Mouse (Mus musculus): ENCODE data around the gene Efcab6. TPM values are rescaled to one million over a fixed set of nuclear protein-coding genes. Genes with fewer than 3 reads are reported as not detected.

The Efcab6 gene
- polyA plus RNA-seq, 1 experiment = not detected

- Histone ChIP-seq H3K4me1 (ENCODE audit: control insufficient read depth, insufficient read depth, low read length) (no peaks in the 10 kb centered on the region), H3K27ac (ENCODE audit: insufficient read depth, low read length) (no peak overlapping the region), H3K4me3 (ENCODE audit: low read depth, low read length) (no peak overlapping the region), H3K36me3 (ENCODE audit: control insufficient read depth, insufficient read depth, low read length, poor library complexity, severe bottlenecking) (no peaks in the 10 kb centered on the region), H3K9me3 (replicated peaks; ENCODE audit: control insufficient read depth, insufficient read depth, low read length, poor library complexity, severe bottlenecking) (no peaks in the 10 kb centered on the region), H3K9ac (ENCODE audit: low read depth, poor library complexity, severe bottlenecking) (no peak overlapping the region), H3K27me3 (ENCODE audit: control insufficient read depth, insufficient read depth, low read length, poor library complexity, severe bottlenecking) (no peaks in the 10 kb centered on the region)
- TF ChIP-seq POLR2A (IDR thresholded peaks at IDR 0.05; ENCODE audit: insufficient read depth, low read length) (no peak), EP300 (IDR thresholded peaks at IDR 0.05; ENCODE audit: insufficient read depth, low read depth, low read length) (no peak), CTCF (IDR thresholded peaks at IDR 0.05; ENCODE audit: low read depth, low read length) (no peak)
Measured at GRCm38 (mm10) chr15:84025651-84026050, 39.5 kb downstream of the Efcab6 start.

GRCm38 (mm10) chr15:84024851-84025250 is 40.3 kb downstream of the Efcab6 start:
- TF ChIP-seq POLR2A (IDR thresholded peaks at IDR 0.05; ENCODE audit: insufficient read depth, low read length) = no peak
- no peak for TF ChIP-seq CTCF (IDR thresholded peaks at IDR 0.05; ENCODE audit: low read depth, low read length)
- no peak for TF ChIP-seq EP300 (IDR thresholded peaks at IDR 0.05; ENCODE audit: insufficient read depth, low read depth, low read length)
- Histone ChIP-seq H3K36me3 (ENCODE audit: control insufficient read depth, insufficient read depth, low read length, poor library complexity, severe bottlenecking) (no peaks in the 10 kb centered on the region), H3K27ac (ENCODE audit: insufficient read depth, low read length) (no peak overlapping the region), H3K9ac (ENCODE audit: low read depth, poor library complexity, severe bottlenecking) (no peak overlapping the region), H3K4me1 (ENCODE audit: control insufficient read depth, insufficient read depth, low read length) (no peaks in the 10 kb centered on the region), H3K9me3 (replicated peaks; ENCODE audit: control insufficient read depth, insufficient read depth, low read length, poor library complexity, severe bottlenecking) (no peaks in the 10 kb centered on the region), H3K4me3 (ENCODE audit: low read depth, low read length) (no peak overlapping the region), H3K27me3 (ENCODE audit: control insufficient read depth, insufficient read depth, low read length, poor library complexity, severe bottlenecking) (no peaks in the 10 kb centered on the region)

GRCm38 (mm10) chr15:84009366-84010083 is 55.7 kb downstream of the Efcab6 start:
- Histone ChIP-seq H3K27ac (ENCODE audit: insufficient read depth, low read length) (no peak overlapping the region), H3K4me1 (ENCODE audit: control insufficient read depth, insufficient read depth, low read length) (no peaks in the 10 kb centered on the region), H3K9ac (ENCODE audit: low read depth, poor library complexity, severe bottlenecking) (no peak overlapping the region), H3K36me3 (ENCODE audit: control insufficient read depth, insufficient read depth, low read length, poor library complexity, severe bottlenecking) (no peaks in the 10 kb centered on the region), H3K9me3 (replicated peaks; ENCODE audit: control insufficient read depth, insufficient read depth, low read length, poor library complexity, severe bottlenecking) (no peaks in the 10 kb centered on the region), H3K27me3 (ENCODE audit: control insufficient read depth, insufficient read depth, low read length, poor library complexity, severe bottlenecking) (no peaks in the 10 kb centered on the region), H3K4me3 (ENCODE audit: low read depth, low read length) (no peak overlapping the region)
- TF ChIP-seq POLR2A (IDR thresholded peaks at IDR 0.05; ENCODE audit: insufficient read depth, low read length) (no peak), CTCF (IDR thresholded peaks at IDR 0.05; ENCODE audit: low read depth, low read length) (peak; percentile 62), EP300 (IDR thresholded peaks at IDR 0.05; ENCODE audit: insufficient read depth, low read depth, low read length) (no peak)

GRCm38 (mm10) chr15:84004306-84004705 is 60.9 kb downstream of the Efcab6 start:
- no peak overlapping the region for H3K9ac ChIP-seq (ENCODE audit: low read depth, poor library complexity, severe bottlenecking)
- no peaks in the 10 kb centered on the region for H3K4me1 ChIP-seq (ENCODE audit: control insufficient read depth, insufficient read depth, low read length)
- H3K36me3 ChIP-seq (ENCODE audit: control insufficient read depth, insufficient read depth, low read length, poor library complexity, severe bottlenecking) = no peaks in the 10 kb centered on the region
- no peak overlapping the region for H3K27ac ChIP-seq (ENCODE audit: insufficient read depth, low read length)
- no peaks in the 10 kb centered on the region for H3K27me3 ChIP-seq (ENCODE audit: control insufficient read depth, insufficient read depth, low read length, poor library complexity, severe bottlenecking)
- no peak overlapping the region for H3K4me3 ChIP-seq (ENCODE audit: low read depth, low read length)
- TF ChIP-seq CTCF (IDR thresholded peaks at IDR 0.05; ENCODE audit: low read depth, low read length) (no peak), POLR2A (IDR thresholded peaks at IDR 0.05; ENCODE audit: insufficient read depth, low read length) (no peak), EP300 (IDR thresholded peaks at IDR 0.05; ENCODE audit: insufficient read depth, low read depth, low read length) (no peak)
- no peaks in the 10 kb centered on the region for H3K9me3 ChIP-seq (replicated peaks; ENCODE audit: control insufficient read depth, insufficient read depth, low read length, poor library complexity, severe bottlenecking)

GRCm38 (mm10) chr15:83999071-83999470 is 66.1 kb downstream of the Efcab6 start:
- Histone ChIP-seq H3K9ac (ENCODE audit: low read depth, poor library complexity, severe bottlenecking) (no peak overlapping the region), H3K27me3 (ENCODE audit: control insufficient read depth, insufficient read depth, low read length, poor library complexity, severe bottlenecking) (no peaks in the 10 kb centered on the region), H3K36me3 (ENCODE audit: control insufficient read depth, insufficient read depth, low read length, poor library complexity, severe bottlenecking) (no peaks in the 10 kb centered on the region), H3K27ac (ENCODE audit: insufficient read depth, low read length) (no peak overlapping the region), H3K4me3 (ENCODE audit: low read depth, low read length) (no peak overlapping the region), H3K4me1 (ENCODE audit: control insufficient read depth, insufficient read depth, low read length) (no peaks in the 10 kb centered on the region), H3K9me3 (replicated peaks; ENCODE audit: control insufficient read depth, insufficient read depth, low read length, poor library complexity, severe bottlenecking) (no peaks in the 10 kb centered on the region)
- no peak for TF ChIP-seq POLR2A (IDR thresholded peaks at IDR 0.05; ENCODE audit: insufficient read depth, low read length)
- no peak for TF ChIP-seq CTCF (IDR thresholded peaks at IDR 0.05; ENCODE audit: low read depth, low read length)
- no peak for TF ChIP-seq EP300 (IDR thresholded peaks at IDR 0.05; ENCODE audit: insufficient read depth, low read depth, low read length)

- no peaks in the 10 kb centered on the region for H3K27me3 ChIP-seq (ENCODE audit: control insufficient read depth, insufficient read depth, low read length, poor library complexity, severe bottlenecking)
- H3K4me3 ChIP-seq (ENCODE audit: low read depth, low read length) = no peak overlapping the region
- no peaks in the 10 kb centered on the region for H3K36me3 ChIP-seq (ENCODE audit: control insufficient read depth, insufficient read depth, low read length, poor library complexity, severe bottlenecking)
- TF ChIP-seq POLR2A (IDR thresholded peaks at IDR 0.05; ENCODE audit: insufficient read depth, low read length) (no peak), EP300 (IDR thresholded peaks at IDR 0.05; ENCODE audit: insufficient read depth, low read depth, low read length) (no peak), CTCF (IDR thresholded peaks at IDR 0.05; ENCODE audit: low read depth, low read length) (no peak)
- no peak overlapping the region for H3K27ac ChIP-seq (ENCODE audit: insufficient read depth, low read length)
- H3K9ac ChIP-seq (ENCODE audit: low read depth, poor library complexity, severe bottlenecking) = no peak overlapping the region
- no peaks in the 10 kb centered on the region for H3K4me1 ChIP-seq (ENCODE audit: control insufficient read depth, insufficient read depth, low read length)
- H3K9me3 ChIP-seq (replicated peaks; ENCODE audit: control insufficient read depth, insufficient read depth, low read length, poor library complexity, severe bottlenecking) = no peaks in the 10 kb centered on the region
Measured at GRCm38 (mm10) chr15:83998586-83998985, 66.6 kb downstream of the Efcab6 start.

All from ES-Bruce4 (cell line).